Mouse (Mus musculus): ENCODE measurements around the gene Ankrd23. TPM values are rescaled to one million over a fixed set of nuclear protein-coding genes. Genes with fewer than 3 reads are reported as not detected.

The Ankrd23 gene
- polyA plus RNA-seq, 1 experiment from 2014 or later = 7.3 TPM

DNA sequence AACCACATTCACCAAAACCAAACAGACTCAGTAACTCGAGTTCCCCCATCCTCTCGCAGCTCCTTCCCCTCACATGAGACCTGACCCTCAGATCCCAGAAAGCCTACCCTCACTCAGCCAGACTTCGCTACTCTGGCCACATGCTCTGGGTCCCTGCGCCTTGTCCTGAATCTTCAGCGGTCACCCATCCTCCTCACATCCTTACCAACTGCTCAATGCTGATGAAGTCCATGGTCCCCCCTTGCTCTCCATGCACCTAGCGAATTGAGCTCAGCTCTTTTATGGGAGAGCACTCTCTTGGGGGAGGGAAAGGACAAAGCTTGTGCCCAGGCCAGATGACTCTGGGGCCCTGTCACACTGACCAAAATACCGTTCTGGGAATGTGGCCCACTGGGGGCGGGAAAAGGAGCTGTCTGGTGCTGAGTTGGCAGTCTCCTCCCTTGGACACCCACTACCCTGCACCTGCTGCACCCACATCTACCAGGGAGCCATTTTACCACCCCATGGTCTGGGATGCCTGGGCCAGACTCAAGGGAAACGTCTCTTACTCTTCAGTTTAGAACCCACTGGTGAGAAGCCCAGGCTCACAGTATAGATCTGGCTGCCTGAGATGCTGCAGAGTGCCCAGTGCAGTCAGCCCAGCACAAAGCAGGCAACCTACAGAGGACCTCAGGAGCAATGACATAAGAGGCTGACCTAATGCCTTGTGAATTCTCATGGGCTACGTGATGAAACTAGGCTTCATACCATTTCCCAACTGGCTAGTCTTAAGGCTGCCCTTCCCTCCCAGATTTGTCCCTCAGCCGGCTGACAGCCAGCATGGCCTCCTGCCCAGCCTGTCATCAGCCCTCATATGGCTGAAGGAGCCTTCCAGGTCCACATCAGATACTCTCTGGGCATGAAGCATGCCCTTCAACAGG lies 946 bp downstream of the Ankrd23 start:
- H3K4me1 ChIP-seq (ENCODE audit: control insufficient read depth, insufficient read depth, low read length) = no peaks in the 10 kb centered on the region
- ATAC-seq (ENCODE audit: insufficient number of reproducible peaks, low FRiP score, low TSS enrichment, low read depth) (no peak), DNase-seq (ENCODE audit: low spot score) (no peak)
- no peak overlapping the region for H3K4me3 ChIP-seq (ENCODE audit: low read depth, low read length)
- H3K4me2 ChIP-seq (ENCODE audit: low read depth, severe bottlenecking) = no peak overlapping the region
- no peak overlapping the region for H3K27ac ChIP-seq (replicated peaks; ENCODE audit: low read depth, low read length)
- no peaks in the 10 kb centered on the region for H3K27me3 ChIP-seq (ENCODE audit: control insufficient read depth, insufficient read depth, low read length)
- no peak overlapping the region for H3K9ac ChIP-seq (ENCODE audit: low read length)
- peaks cover 4% of the 10 kb centered on the region; the same call in 1 of the 2 replicates for H3K36me3 ChIP-seq (ENCODE audit: control insufficient read depth, insufficient read depth, low read length)
- H3K9me3 ChIP-seq (ENCODE audit: control insufficient read depth, low read length) = no peaks in the 10 kb centered on the region
- 86% methylated on average over 11 of the region's 11 CpGs for WGBS

- no peak overlapping the region for H3K27ac ChIP-seq (replicated peaks; ENCODE audit: low read depth, low read length)
- no peak for DNase-seq (ENCODE audit: low spot score)
- 78% methylated on average over 6 of the region's 6 CpGs for WGBS
- no peaks in the 10 kb centered on the region for H3K9me3 ChIP-seq (ENCODE audit: control insufficient read depth, low read length)
- H3K27me3 ChIP-seq (ENCODE audit: control insufficient read depth, insufficient read depth, low read length) = no peaks in the 10 kb centered on the region
- no peak overlapping the region for H3K9ac ChIP-seq (ENCODE audit: low read length)
- H3K36me3 ChIP-seq (ENCODE audit: control insufficient read depth, insufficient read depth, low read length) = peaks cover 2% of the 10 kb centered on the region; the same call in 1 of the 2 replicates
- ATAC-seq (ENCODE audit: insufficient number of reproducible peaks, low FRiP score, low TSS enrichment, low read depth) = no peak
- no peaks in the 10 kb centered on the region for H3K4me1 ChIP-seq (ENCODE audit: control insufficient read depth, insufficient read depth, low read length)
- no peak overlapping the region for H3K4me3 ChIP-seq (ENCODE audit: low read depth, low read length)
- no peak overlapping the region for H3K4me2 ChIP-seq (ENCODE audit: low read depth, severe bottlenecking)
Measured at GRCm38 (mm10) chr1:36534595-36535058, 2.1 kb downstream of the Ankrd23 start.

- no peaks in the 10 kb centered on the region for H3K36me3 ChIP-seq (ENCODE audit: control insufficient read depth, insufficient read depth, low read length)
- 82% methylated on average over 6 of the region's 6 CpGs for WGBS
- DNase-seq (ENCODE audit: low spot score) = no peak
- H3K4me1 ChIP-seq (ENCODE audit: control insufficient read depth, insufficient read depth, low read length) = no peaks in the 10 kb centered on the region
- no peak overlapping the region for H3K27ac ChIP-seq (replicated peaks; ENCODE audit: low read depth, low read length)
- no peaks in the 10 kb centered on the region for H3K9me3 ChIP-seq (ENCODE audit: control insufficient read depth, low read length)
- H3K4me3 ChIP-seq (ENCODE audit: low read depth, low read length) = no peak overlapping the region
- no peak for ATAC-seq (ENCODE audit: insufficient number of reproducible peaks, low FRiP score, low TSS enrichment, low read depth)
- no peak overlapping the region for H3K4me2 ChIP-seq (ENCODE audit: low read depth, severe bottlenecking)
- H3K9ac ChIP-seq (ENCODE audit: low read length) = no peak overlapping the region
- no peaks in the 10 kb centered on the region for H3K27me3 ChIP-seq (ENCODE audit: control insufficient read depth, insufficient read depth, low read length)
Measured at GRCm38 (mm10) chr1:36533546-36533945, 3.1 kb downstream of the Ankrd23 start.

GRCm38 (mm10) chr1:36531461-36531860 lies 5.2 kb downstream of the Ankrd23 start:
- H3K4me2 ChIP-seq (ENCODE audit: low read depth, severe bottlenecking) = no peak overlapping the region
- no peak overlapping the region for H3K4me3 ChIP-seq (ENCODE audit: low read depth, low read length)
- ATAC-seq (ENCODE audit: insufficient number of reproducible peaks, low FRiP score, low TSS enrichment, low read depth) = no peak
- H3K27me3 ChIP-seq (ENCODE audit: control insufficient read depth, insufficient read depth, low read length) = no peaks in the 10 kb centered on the region
- 96% methylated on average over 12 of the region's 12 CpGs for WGBS
- no peaks in the 10 kb centered on the region for H3K4me1 ChIP-seq (ENCODE audit: control insufficient read depth, insufficient read depth, low read length)
- no peak overlapping the region for H3K27ac ChIP-seq (replicated peaks; ENCODE audit: low read depth, low read length)
- H3K36me3 ChIP-seq (ENCODE audit: control insufficient read depth, insufficient read depth, low read length) = no peaks in the 10 kb centered on the region; the same call in 1 of the 2 replicates
- no peak overlapping the region for H3K9ac ChIP-seq (ENCODE audit: low read length)
- no peaks in the 10 kb centered on the region for H3K9me3 ChIP-seq (ENCODE audit: control insufficient read depth, low read length)
- DNase-seq (ENCODE audit: low spot score) = no peak

DNA sequence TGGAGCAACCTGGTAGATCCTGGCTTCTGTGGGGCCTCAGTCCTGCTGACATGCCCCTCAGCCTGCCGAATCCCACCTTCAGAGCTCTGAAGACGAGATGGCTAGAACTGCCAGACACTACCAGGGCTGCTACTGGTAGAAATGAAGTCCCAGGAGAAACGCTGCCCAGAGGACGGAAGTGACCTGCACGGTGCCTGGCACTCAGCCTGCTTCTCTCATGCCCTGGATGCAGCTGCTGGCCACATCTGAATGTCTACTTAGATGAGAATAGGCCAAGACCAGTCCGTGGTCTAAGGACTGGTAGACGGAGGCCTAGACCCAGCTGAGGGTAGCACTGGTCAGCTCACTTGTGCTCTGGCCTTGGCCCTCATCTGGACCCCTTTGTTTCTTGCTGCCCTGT lies 5.7 kb downstream of the Ankrd23 start:
- DNase-seq (ENCODE audit: low spot score) = no peak
- no peak overlapping the region for H3K9ac ChIP-seq (ENCODE audit: low read length)
- no peaks in the 10 kb centered on the region for H3K4me1 ChIP-seq (ENCODE audit: control insufficient read depth, insufficient read depth, low read length)
- ATAC-seq (ENCODE audit: insufficient number of reproducible peaks, low FRiP score, low TSS enrichment, low read depth) = no peak
- 90% methylated on average over 7 of the region's 7 CpGs for WGBS
- no peak overlapping the region for H3K4me3 ChIP-seq (ENCODE audit: low read depth, low read length)
- H3K27ac ChIP-seq (replicated peaks; ENCODE audit: low read depth, low read length) = no peak overlapping the region
- H3K9me3 ChIP-seq (ENCODE audit: control insufficient read depth, low read length) = no peaks in the 10 kb centered on the region
- H3K4me2 ChIP-seq (ENCODE audit: low read depth, severe bottlenecking) = no peak overlapping the region
- no peaks in the 10 kb centered on the region for H3K27me3 ChIP-seq (ENCODE audit: control insufficient read depth, insufficient read depth, low read length)
- H3K36me3 ChIP-seq (ENCODE audit: control insufficient read depth, insufficient read depth, low read length) = no peaks in the 10 kb centered on the region; the same call in 1 of the 2 replicates

- Histone ChIP-seq H3K4me1 (ENCODE audit: control insufficient read depth, insufficient read depth, low read length) (no peaks in the 10 kb centered on the region), H3K27me3 (ENCODE audit: control insufficient read depth, insufficient read depth, low read length) (no peaks in the 10 kb centered on the region), H3K9me3 (ENCODE audit: control insufficient read depth, low read length) (no peaks in the 10 kb centered on the region), H3K4me3 (ENCODE audit: low read depth, low read length) (no peak overlapping the region), H3K27ac (replicated peaks; ENCODE audit: low read depth, low read length) (no peak overlapping the region), H3K9ac (ENCODE audit: low read length) (no peak overlapping the region), H3K4me2 (ENCODE audit: low read depth, severe bottlenecking) (no peak overlapping the region), H3K36me3 (ENCODE audit: control insufficient read depth, insufficient read depth, low read length) (peaks cover 4% of the 10 kb centered on the region)
- no peak for DNase-seq (ENCODE audit: low spot score)
- WGBS = 82% methylated on average over 8 of the region's 8 CpGs
- no peak for ATAC-seq (ENCODE audit: insufficient number of reproducible peaks, low FRiP score, low TSS enrichment, low read depth)
Measured at GRCm38 (mm10) chr1:36530485-36530884, 6.2 kb downstream of the Ankrd23 start.

DNA sequence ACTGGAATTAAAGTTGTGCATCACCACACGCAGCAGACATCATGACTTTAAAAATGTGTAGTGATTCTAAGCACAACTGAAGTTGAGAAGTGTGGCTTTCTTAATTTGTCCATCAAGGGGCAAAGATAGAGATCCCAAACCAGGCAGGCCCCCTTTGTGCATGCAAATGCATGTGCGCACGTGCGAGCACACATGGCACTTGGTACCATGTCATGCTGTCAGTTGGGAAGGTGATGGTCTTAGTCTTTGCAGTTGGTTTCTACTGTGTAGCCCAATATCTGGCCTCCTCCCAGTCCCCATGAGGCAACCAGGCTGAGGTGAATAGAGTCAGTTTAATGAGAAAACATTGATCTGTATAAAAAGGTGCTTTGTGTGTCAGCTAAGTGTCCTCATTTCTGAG lies 6.8 kb downstream of the Ankrd23 start:
- Histone ChIP-seq H3K27me3 (ENCODE audit: control insufficient read depth, insufficient read depth, low read length) (no peaks in the 10 kb centered on the region), H3K4me2 (ENCODE audit: low read depth, severe bottlenecking) (no peak overlapping the region), H3K9ac (ENCODE audit: low read length) (no peak overlapping the region), H3K36me3 (ENCODE audit: control insufficient read depth, insufficient read depth, low read length) (peaks cover 9% of the 10 kb centered on the region), H3K9me3 (ENCODE audit: control insufficient read depth, low read length) (no peaks in the 10 kb centered on the region), H3K4me1 (ENCODE audit: control insufficient read depth, insufficient read depth, low read length) (no peaks in the 10 kb centered on the region), H3K4me3 (ENCODE audit: low read depth, low read length) (no peak overlapping the region), H3K27ac (replicated peaks; ENCODE audit: low read depth, low read length) (no peak overlapping the region)
- 93% methylated on average over 4 of the region's 4 CpGs for WGBS
- DNase-seq (ENCODE audit: low spot score) (no peak), ATAC-seq (ENCODE audit: insufficient number of reproducible peaks, low FRiP score, low TSS enrichment, low read depth) (no peak)

DNA sequence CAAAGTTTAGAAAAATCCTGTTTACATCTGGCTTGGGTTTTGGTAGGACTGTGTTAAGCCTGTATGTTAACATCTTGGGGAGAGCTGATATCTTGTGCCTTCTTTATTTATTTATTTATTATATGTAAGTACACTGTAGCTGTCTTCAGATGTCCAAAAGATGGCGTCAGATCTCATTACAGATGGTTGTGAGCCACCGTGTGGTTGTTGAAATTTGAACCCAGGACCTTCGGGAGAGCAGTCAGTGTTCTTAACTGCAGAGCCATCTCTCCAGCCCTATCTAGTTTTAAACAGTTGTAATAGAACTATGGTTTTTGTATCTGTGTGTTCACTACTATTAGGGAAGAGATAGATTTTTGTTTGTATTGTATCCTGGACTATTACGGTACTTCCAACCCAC lies 7.4 kb downstream of the Ankrd23 start:
- Histone ChIP-seq H3K27ac (replicated peaks; ENCODE audit: low read depth, low read length) (no peak overlapping the region), H3K27me3 (ENCODE audit: control insufficient read depth, insufficient read depth, low read length) (no peaks in the 10 kb centered on the region), H3K4me2 (ENCODE audit: low read depth, severe bottlenecking) (no peak overlapping the region), H3K9me3 (ENCODE audit: control insufficient read depth, low read length) (no peaks in the 10 kb centered on the region), H3K9ac (ENCODE audit: low read length) (no peak overlapping the region), H3K4me1 (ENCODE audit: control insufficient read depth, insufficient read depth, low read length) (no peaks in the 10 kb centered on the region), H3K4me3 (ENCODE audit: low read depth, low read length) (no peak overlapping the region), H3K36me3 (ENCODE audit: control insufficient read depth, insufficient read depth, low read length) (peaks cover 9% of the 10 kb centered on the region)
- DNase-seq (ENCODE audit: low spot score) (no peak), ATAC-seq (ENCODE audit: insufficient number of reproducible peaks, low FRiP score, low TSS enrichment, low read depth) (no peak)
- WGBS = 88% methylated on average over 4 of the region's 4 CpGs

Measured in limb, embryonic 11.5 days (tissue).